Mouse (Mus musculus) midbrain, embryonic 12.5 days (tissue): ENCODE measurements around the gene Nt5e. TPM values are rescaled to one million over a fixed set of nuclear protein-coding genes. Genes with fewer than 3 reads are reported as not detected.
"Not testable (repeated sequence)": the region's sequence is repeated elsewhere in the genome, so short reads cannot be mapped to it uniquely, and the experiment has no call there.

Source experiments
- ATAC-seq: fragments of 200-750 bp; cut with Nextera tagmentation; 2 replicates; pipeline ENCODE4 v1.8.0; 2017; ENCODE audit warnings: low read depth, moderate TSS enrichment, moderate library complexity; ENCODE audit not compliant: low FRiP score
- H3K27ac ChIP-seq: fragments of 300-500 bp; sonication (generic); replicated peaks from 2 replicates; pipeline ENCODE4 v1.5.1; 2016; ENCODE audit warnings: mild to moderate bottlenecking
- H3K27me3 ChIP-seq: fragments of 300-500 bp; sonication (generic); 2 replicates; pipeline ENCODE4 v1.6.1; 2016; ENCODE audit warnings: mild to moderate bottlenecking
- H3K36me3 ChIP-seq: fragments of 300-500 bp; sonication (generic); 2 replicates; pipeline ENCODE4 v1.6.1; 2016
- H3K4me1 ChIP-seq: fragments of 300-500 bp; sonication (generic); 2 replicates; pipeline ENCODE4 v1.6.1; 2016
- H3K4me2 ChIP-seq: fragments of 300-500 bp; sonication (generic); replicated peaks from 2 replicates; pipeline ENCODE4 v1.6.1; 2016; ENCODE audit warnings: mild to moderate bottlenecking, moderate library complexity
- H3K4me3 ChIP-seq: fragments of 300-500 bp; sonication (generic); 2 replicates; pipeline ENCODE4 v1.5.1; 2016; ENCODE audit warnings: mild to moderate bottlenecking
- H3K9ac ChIP-seq: fragments of 300-500 bp; sonication (generic); replicated peaks from 2 replicates; pipeline ENCODE4 v1.6.1; 2016; ENCODE audit warnings: mild to moderate bottlenecking, moderate library complexity
- H3K9me3 ChIP-seq: fragments of 300-500 bp; sonication (generic); 2 replicates; pipeline ENCODE4 v1.6.1; 2016; ENCODE audit warnings: mild to moderate bottlenecking
- WGBS: fragments of 180-500 bp; shearing (Covaris S2); methylation state at CpG from one replicate; pipeline ENCODE4 v1.1.7; 2016; 5-methylcytosine and 5-hydroxymethylcytosine counted together
- polyA plus RNA-seq: library from polyadenylated mRNA; unstranded; fragments of >200 nt; fragmentation: Nextera tagmentation; extraction: Ambion mirVana; gene quantifications from 2 replicates; pipeline ENCODE4 v1.2.1, GENCODE M21; 2016

Nt5e gene
- polyA plus RNA-seq = 0.63 and 0.71 TPM in 2 replicates

- peak within 1 kb of the TSS; percentile 97 for H3K4me2 ChIP-seq
- no peaks in the 10 kb centered on the region for H3K9me3 ChIP-seq
- ATAC-seq = peak; percentile 96
- H3K4me1 ChIP-seq = peaks cover 9% of the 10 kb centered on the region
- peak within 1 kb of the TSS; percentile 60 for H3K4me3 ChIP-seq
- no peak within 1 kb of the TSS for H3K27ac ChIP-seq
- H3K27me3 ChIP-seq = peaks cover 53% of the 10 kb centered on the region
- H3K36me3 ChIP-seq = no peaks in the 10 kb centered on the region
- peak within 1 kb of the TSS; percentile 61 for H3K9ac ChIP-seq
- WGBS = under 1% methylated on average over 59 of the region's 66 CpGs
These were observed at the start of gene Nt5e for GRCm38 (mm10) chr9:88326930-88327901. TSS of gene Nt5e (plus strand) at chr9:88327197.

- no peak overlapping the region for H3K27ac ChIP-seq
- no peaks in the 10 kb centered on the region for H3K36me3 ChIP-seq
- no peaks in the 10 kb centered on the region for H3K27me3 ChIP-seq
- no peaks in the 10 kb centered on the region for H3K9me3 ChIP-seq
- no peak overlapping the region for H3K4me2 ChIP-seq
- ATAC-seq = no peak
- H3K4me3 ChIP-seq = no peak overlapping the region
- H3K9ac ChIP-seq = no peak overlapping the region
- H3K4me1 ChIP-seq = no peaks in the 10 kb centered on the region
- 92% methylated on average over 4 of the region's 4 CpGs for WGBS
These were observed 49.4 kb upstream of the Nt5e start for GRCm38 (mm10) chr9:88277588-88277987.

GRCm38 (mm10) chr9:88279728-88280127 lies 47.3 kb upstream of the Nt5e start:
- H3K4me3 ChIP-seq = no peak overlapping the region
- H3K4me1 ChIP-seq = no peaks in the 10 kb centered on the region
- H3K9ac ChIP-seq = no peak overlapping the region
- no peaks in the 10 kb centered on the region for H3K27me3 ChIP-seq
- no peak for ATAC-seq
- WGBS = 70% methylated on average over 2 of the region's 2 CpGs
- H3K36me3 ChIP-seq = no peaks in the 10 kb centered on the region
- H3K9me3 ChIP-seq = no peaks in the 10 kb centered on the region
- no peak overlapping the region for H3K4me2 ChIP-seq
- no peak overlapping the region for H3K27ac ChIP-seq

- H3K4me2 ChIP-seq = no peak overlapping the region
These were observed 37.3 kb upstream of the Nt5e start for GRCm38 (mm10) chr9:88289568-88290168.

GRCm38 (mm10) chr9:88292836-88293370 lies 34.1 kb upstream of the Nt5e start:
- H3K27me3 ChIP-seq = no peaks in the 10 kb centered on the region
- no peaks in the 10 kb centered on the region for H3K36me3 ChIP-seq
- no peak overlapping the region for H3K27ac ChIP-seq
- H3K9me3 ChIP-seq = no peaks in the 10 kb centered on the region
- no peaks in the 10 kb centered on the region for H3K4me1 ChIP-seq
- H3K9ac ChIP-seq = no peak overlapping the region
- no peak overlapping the region for H3K4me2 ChIP-seq
- 82% methylated on average over 2 of the region's 2 CpGs for whole genome bisulfite sequencing
- no peak for ATAC-seq
- H3K4me3 ChIP-seq = no peak overlapping the region

More at GRCm38 (mm10) chr9:88289568-88290168, 37.3 kb upstream of the Nt5e start:
- WGBS = 84% methylated on average over 7 of the region's 7 CpGs
- H3K27me3 ChIP-seq = no peaks in the 10 kb centered on the region
- H3K27ac ChIP-seq = no peak overlapping the region
- no peak overlapping the region for H3K9ac ChIP-seq
- H3K9me3 ChIP-seq = no peaks in the 10 kb centered on the region
- no peaks in the 10 kb centered on the region for H3K4me1 ChIP-seq
- no peaks in the 10 kb centered on the region for H3K36me3 ChIP-seq
- H3K4me3 ChIP-seq = no peak overlapping the region
- no peak for ATAC-seq

GRCm38 (mm10) chr9:88295798-88296197 lies 31.2 kb upstream of the Nt5e start:
- Histone ChIP-seq H3K27ac (no peak overlapping the region), H3K9me3 (no peaks in the 10 kb centered on the region), H3K36me3 (no peaks in the 10 kb centered on the region), H3K4me1 (no peaks in the 10 kb centered on the region), H3K4me3 (no peak overlapping the region), H3K4me2 (no peak overlapping the region), H3K27me3 (no peaks in the 10 kb centered on the region), H3K9ac (no peak overlapping the region)
- 79% methylated on average over 4 of the region's 4 CpGs for WGBS
- ATAC-seq = no peak

GRCm38 (mm10) chr9:88296321-88296720 lies 30.7 kb upstream of the Nt5e start:
- no peak overlapping the region for H3K27ac ChIP-seq

GRCm38 (mm10) chr9:88297244-88297643 lies 29.8 kb upstream of the Nt5e start:
- not testable (repeated sequence) for H3K9me3 ChIP-seq, H3K4me3 ChIP-seq, H3K4me2 ChIP-seq, H3K9ac ChIP-seq, H3K27ac ChIP-seq, H3K27me3 ChIP-seq, ATAC-seq, H3K4me1 ChIP-seq, H3K36me3 ChIP-seq
- 96% methylated on average over 3 of the region's 3 CpGs for WGBS

More at GRCm38 (mm10) chr9:88296321-88296720, 30.7 kb upstream of the Nt5e start:
- Histone ChIP-seq H3K9ac (no peak overlapping the region), H3K4me1 (no peaks in the 10 kb centered on the region), H3K9me3 (no peaks in the 10 kb centered on the region), H3K4me2 (no peak overlapping the region), H3K36me3 (no peaks in the 10 kb centered on the region), H3K4me3 (no peak overlapping the region), H3K27me3 (no peaks in the 10 kb centered on the region)
- ATAC-seq = no peak
- 74% methylated on average over 5 of the region's 5 CpGs for WGBS

- Histone ChIP-seq H3K9me3 (no peaks in the 10 kb centered on the region), H3K9ac (no peak overlapping the region), H3K36me3 (no peaks in the 10 kb centered on the region), H3K4me3 (no peak overlapping the region), H3K4me1 (no peaks in the 10 kb centered on the region), H3K27ac (no peak overlapping the region), H3K4me2 (no peak overlapping the region), H3K27me3 (no peaks in the 10 kb centered on the region)
- WGBS = 82% methylated on average over 8 of the region's 8 CpGs
- no peak for ATAC-seq
These were observed 28.9 kb upstream of the Nt5e start for GRCm38 (mm10) chr9:88297871-88298658.

GRCm38 (mm10) chr9:88307019-88307618 lies 19.9 kb upstream of the Nt5e start:
- Histone ChIP-seq H3K27ac (no peak overlapping the region), H3K4me1 (no peaks in the 10 kb centered on the region), H3K9ac (no peak overlapping the region), H3K4me3 (no peak overlapping the region), H3K36me3 (no peaks in the 10 kb centered on the region), H3K9me3 (no peaks in the 10 kb centered on the region), H3K4me2 (no peak overlapping the region), H3K27me3 (no peaks in the 10 kb centered on the region)
- no peak for ATAC-seq
- WGBS = 89% methylated on average over 2 of the region's 2 CpGs

GRCm38 (mm10) chr9:88309127-88309526 lies 17.9 kb upstream of the Nt5e start:
- H3K36me3 ChIP-seq = no peaks in the 10 kb centered on the region
- H3K4me1 ChIP-seq = no peaks in the 10 kb centered on the region
- no peaks in the 10 kb centered on the region for H3K27me3 ChIP-seq
- H3K4me2 ChIP-seq = no peak overlapping the region
- no peak for ATAC-seq
- WGBS = 86% methylated on average over 1 of the region's 1 CpGs
- H3K9me3 ChIP-seq = no peaks in the 10 kb centered on the region
- no peak overlapping the region for H3K4me3 ChIP-seq
- no peak overlapping the region for H3K9ac ChIP-seq
- H3K27ac ChIP-seq = no peak overlapping the region
